Mouse (Mus musculus) CH12.LX (cell line): ENCODE results near the gene Rtn4rl2. TPM values are rescaled to one million over a fixed set of nuclear protein-coding genes. Genes with fewer than 3 reads are reported as not detected.
A peak's percentile ranks its signal among the peaks of the same experiment; 100 is the strongest.

ENCODE experiments used
- DNase-seq: peaks from one replicate; pipeline ENCODE4 v3.0.0-alpha.2; 2013; ENCODE audit errors: extremely low read depth
- H3K27ac ChIP-seq: 2 replicates; pipeline ENCODE4 v1.5.1; 2012; ENCODE audit warnings: low read depth, mild to moderate bottlenecking, control low read depth, moderate library complexity; ENCODE audit not compliant: insufficient read depth
- H3K27me3 ChIP-seq: replicated peaks from 2 replicates; pipeline ENCODE3; 2012; ENCODE audit warnings: inconsistent platforms
- H3K36me3 ChIP-seq, 2 experiments: replicated peaks in 1 of 2; 2 replicates each; pipeline versions ENCODE3 to v1.6.1; 2012; ENCODE audit warnings: inconsistent platforms in 1 of 2, low read length in 1 of 2, mild to moderate bottlenecking in 1 of 2, mixed read lengths in 1 of 2, moderate library complexity in 1 of 2; ENCODE audit not compliant: control insufficient read depth in 1 of 2, insufficient read depth in 1 of 2
- H3K4me1 ChIP-seq, 2 experiments: 2 replicates each; pipeline ENCODE4 v1.6.1; 2012; ENCODE audit warnings: inconsistent platforms in 1 of 2, moderate library complexity in 1 of 2; ENCODE audit not compliant: insufficient read depth in 2 of 2, control insufficient read depth in 1 of 2
- H3K4me2 ChIP-seq: 2 replicates; pipeline ENCODE4 v1.6.1; 2012; ENCODE audit warnings: low read depth, mild to moderate bottlenecking, control low read depth; ENCODE audit not compliant: poor library complexity, insufficient read depth, severe bottlenecking
- H3K4me3 ChIP-seq, 3 experiments: fragments of 150-350 bp in 1 of 3; sonication (generic) in 1 of 3; replicated peaks in 1 of 3; 2 replicates each; pipeline versions ENCODE3 to v1.5.1; 2011 to 2012; ENCODE audit warnings: low read depth in 2 of 3, low read length in 2 of 3, mild to moderate bottlenecking in 2 of 3, moderate library complexity in 2 of 3, control low read depth in 1 of 3, improper control_type of control experiment in 1 of 3, inconsistent platforms in 1 of 3, mixed read lengths in 1 of 3; ENCODE audit not compliant: poor library complexity in 1 of 3
- H3K79me2 ChIP-seq: replicated peaks from 2 replicates; pipeline ENCODE4 v1.6.1; 2012; ENCODE audit warnings: mild to moderate bottlenecking, moderate library complexity; ENCODE audit not compliant: control insufficient read depth, poor library complexity, insufficient read depth, severe bottlenecking; ENCODE audit errors: extremely low read depth
- H3K9ac ChIP-seq: 2 replicates; pipeline ENCODE4 v1.6.1; 2012; ENCODE audit warnings: low read depth, mild to moderate bottlenecking, control low read depth, moderate library complexity; ENCODE audit not compliant: insufficient read depth
- H3K9me3 ChIP-seq: replicated peaks from 2 replicates; pipeline ENCODE3; 2012; ENCODE audit warnings: low read length, inconsistent platforms, mixed read lengths
- CHD2 ChIP-seq: IDR thresholded peaks from 2 replicates; pipeline ENCODE4 v1.6.1; 2011; ENCODE audit warnings: low read length, improper control_type of control experiment
- CTCF ChIP-seq, 2 experiments: IDR thresholded peaks in 1 of 2; conservative IDR thresholded peaks in 1 of 2; 2 replicates each; pipeline ENCODE4 v1.5.1; 2011 to 2012; ENCODE audit warnings: low read depth in 2 of 2, low read length in 2 of 2, improper control_type of control experiment in 1 of 2, inconsistent platforms in 1 of 2, mild to moderate bottlenecking in 1 of 2, moderate library complexity in 1 of 2
- E2F4 ChIP-seq: IDR thresholded peaks from 2 replicates; pipeline ENCODE4 v1.6.1; 2011; ENCODE audit warnings: low read depth, low read length, improper control_type of control experiment; ENCODE audit not compliant: insufficient replicate concordance
- ELF1 ChIP-seq: IDR thresholded peaks from 2 replicates; pipeline ENCODE4 v1.6.1; 2014; ENCODE audit warnings: low read depth, mild to moderate bottlenecking, inconsistent platforms, low read length, improper control_type of control experiment
- EP300 ChIP-seq: IDR thresholded peaks from 2 replicates; pipeline ENCODE4 v1.6.1; 2011; ENCODE audit warnings: low read length, improper control_type of control experiment
- ETS1 ChIP-seq: conservative IDR thresholded peaks from 2 replicates; pipeline ENCODE4 v1.6.1; 2012; ENCODE audit warnings: low read depth, mild to moderate bottlenecking, inconsistent platforms, low read length, improper control_type of control experiment, moderate library complexity
- HCFC1 ChIP-seq: IDR thresholded peaks from 2 replicates; pipeline ENCODE4 v1.6.1; 2012; ENCODE audit warnings: low read depth, mild to moderate bottlenecking, inconsistent platforms, low read length, improper control_type of control experiment
- JUND ChIP-seq: conservative IDR thresholded peaks from 2 replicates; pipeline ENCODE4 v1.6.1; 2011; ENCODE audit warnings: low read depth, low read length, improper control_type of control experiment
- KAT2A ChIP-seq: IDR thresholded peaks from 2 replicates; pipeline ENCODE4 v1.6.1; 2012; ENCODE audit warnings: low read length, improper control_type of control experiment, inconsistent platforms; ENCODE audit not compliant: insufficient replicate concordance
- MAFK ChIP-seq: IDR thresholded peaks from 2 replicates; pipeline ENCODE4 v1.6.1; 2011; ENCODE audit warnings: low read length, improper control_type of control experiment; ENCODE audit not compliant: insufficient replicate concordance
- MAX ChIP-seq: IDR thresholded peaks from 2 replicates; pipeline ENCODE4 v1.6.1; 2011; ENCODE audit warnings: low read length, improper control_type of control experiment
- MEF2A ChIP-seq: IDR thresholded peaks from 2 replicates; pipeline ENCODE4 v1.6.1; 2014; ENCODE audit warnings: low read depth, mild to moderate bottlenecking, inconsistent platforms, low read length, improper control_type of control experiment, borderline replicate concordance
- MYC ChIP-seq: IDR thresholded peaks from 2 replicates; pipeline ENCODE4 v1.6.1; 2011; ENCODE audit warnings: low read depth, mild to moderate bottlenecking, improper control_type of control experiment, low read length
- NRF1 ChIP-seq: IDR thresholded peaks from 2 replicates; pipeline ENCODE4 v1.6.1; 2014; ENCODE audit warnings: low read depth, mild to moderate bottlenecking, inconsistent platforms, low read length, improper control_type of control experiment, moderate library complexity
- PAX5 ChIP-seq: IDR thresholded peaks from 2 replicates; pipeline ENCODE4 v1.6.1; 2012; ENCODE audit warnings: low read length, inconsistent platforms, mixed read lengths
- POLR2AphosphoS2 ChIP-seq: IDR thresholded peaks from 2 replicates; pipeline ENCODE4 v1.6.1; 2011; ENCODE audit warnings: low read depth, low read length, improper control_type of control experiment
- RAD21 ChIP-seq: IDR thresholded peaks from 2 replicates; pipeline ENCODE4 v1.6.1; 2011; ENCODE audit warnings: low read depth, mild to moderate bottlenecking, low read length, improper control_type of control experiment, moderate library complexity
- SIN3A ChIP-seq: IDR thresholded peaks from 2 replicates; pipeline ENCODE4 v1.6.1; 2012; ENCODE audit warnings: low read length, improper control_type of control experiment, inconsistent platforms
- SMC3 ChIP-seq: IDR thresholded peaks from 2 replicates; pipeline ENCODE4 v1.6.1; 2011; ENCODE audit warnings: low read depth, low read length, improper control_type of control experiment
- TBP ChIP-seq: conservative IDR thresholded peaks from 2 replicates; pipeline ENCODE4 v1.6.1; 2011; ENCODE audit warnings: low read depth, low read length, improper control_type of control experiment
- TCF12 ChIP-seq: IDR thresholded peaks from 2 replicates; pipeline ENCODE4 v1.6.1; 2014; ENCODE audit warnings: low read depth, mild to moderate bottlenecking, inconsistent platforms, low read length, improper control_type of control experiment
- UBTF ChIP-seq: IDR thresholded peaks from 2 replicates; pipeline ENCODE4 v1.6.1; 2012; ENCODE audit warnings: low read depth, mild to moderate bottlenecking, inconsistent platforms, low read length, improper control_type of control experiment, moderate library complexity
- USF2 ChIP-seq: conservative IDR thresholded peaks from 2 replicates; pipeline ENCODE4 v1.6.1; 2011; ENCODE audit warnings: low read depth, low read length, improper control_type of control experiment
- ZC3H11A ChIP-seq: IDR thresholded peaks from 2 replicates; pipeline ENCODE4 v1.6.1; 2012; ENCODE audit warnings: low read depth, mild to moderate bottlenecking, inconsistent platforms, low read length, improper control_type of control experiment
- ZMIZ1 ChIP-seq: IDR thresholded peaks from 2 replicates; pipeline ENCODE4 v1.6.1; 2012; ENCODE audit warnings: low read depth, mild to moderate bottlenecking, inconsistent platforms, low read length, improper control_type of control experiment
- dilution Hi-C: fragments of 300-500 bp; cut with MboI; formaldehyde crosslinking; loops from 2 replicates; pipeline ENCODE4 v1.14.3; 2020; ENCODE audit warnings: low sequenced_read_pairs; ENCODE audit not compliant: extremely low pct_unique_long_range_greater_than_20kb, extremely low pct_ligation_motif_present
- in situ Hi-C: fragments of 300-500 bp; cut with MboI; formaldehyde crosslinking; loops from 3 replicates; pipeline ENCODE4 v1.14.3; 2019; ENCODE audit warnings: low sequenced_read_pairs, low pct_ligation_motif_present, low pct_unique_long_range_greater_than_20kb, mixed read lengths
- polyA plus RNA-seq: library from polyadenylated mRNA; unstranded; fragments of >175 nt; gene quantifications from 2 replicates; pipeline ENCODE4 v1.2.1, GENCODE M21; 2012; ENCODE audit warnings: low read depth; ENCODE audit not compliant: insufficient read length
- total RNA-seq, 2 experiments: library from RNA; depleted of rRNA; stranded (reverse); fragments of 300-350 nt in 1 of 2; fragments of >200 nt in 1 of 2; gene quantifications; 2 replicates each; pipeline ENCODE4 v1.2.3; 2012 to 2014

The Rtn4rl2 gene
- total and polyA plus RNA-seq, 3 experiments = not detected

DNA sequence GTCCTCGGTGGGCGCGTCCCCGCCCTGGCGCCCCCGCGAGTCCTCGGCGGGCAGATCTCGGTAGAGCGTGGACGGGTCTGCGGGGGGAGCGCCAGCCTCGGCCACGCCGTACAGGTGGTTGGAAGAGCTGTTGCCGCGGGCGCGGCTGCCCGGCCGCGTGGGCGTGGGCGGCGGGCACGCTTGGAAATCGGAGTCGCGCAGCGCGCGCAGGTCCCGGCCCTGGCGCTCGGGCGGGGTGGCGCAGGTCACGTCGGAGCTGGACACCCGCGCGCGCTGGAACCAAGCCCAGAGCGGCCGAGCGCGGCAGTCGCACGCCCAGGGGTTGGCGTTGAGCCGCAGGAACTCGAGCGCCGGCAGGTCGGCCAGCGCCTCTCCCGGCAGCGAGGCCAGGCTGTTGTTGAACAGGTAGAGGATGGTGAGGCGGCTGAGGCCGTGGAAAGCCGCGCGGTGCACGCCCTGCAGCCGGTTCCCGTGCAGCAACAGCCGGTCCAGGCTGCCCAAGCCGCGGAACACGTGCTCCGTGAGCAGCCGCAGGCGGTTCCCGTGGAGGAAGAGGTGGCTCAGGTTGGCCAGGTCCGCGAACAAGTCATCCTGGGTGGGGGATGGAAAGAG lies 14.3 kb downstream of the Rtn4rl2 start:
- TF ChIP-seq CHD2 (no peak), SMC3 (no peak), TCF12 (no peak), ZC3H11A (no peak), HCFC1 (no peak), MAX (no peak), ETS1 (no peak)
- dilution Hi-C loops (no loop called here), in situ Hi-C loops (no loop called here)
- Histone ChIP-seq H3K9me3 (peaks cover 15% of the 10 kb centered on the region), H3K36me3 (no peaks in the 10 kb centered on the region), H3K4me3 (no peak overlapping the region), H3K4me2 (no peak overlapping the region), H3K79me2 (no peaks in the 10 kb centered on the region), H3K27me3 (peaks cover 7% of the 10 kb centered on the region), H3K9ac (no peak overlapping the region), H3K27ac (no peak overlapping the region), H3K4me1 (peaks cover 0 to 25% of the 10 kb centered on the region in 2 experiments; a peak in 2 of 4 replicates)
- DNase-seq = no peak

DNA sequence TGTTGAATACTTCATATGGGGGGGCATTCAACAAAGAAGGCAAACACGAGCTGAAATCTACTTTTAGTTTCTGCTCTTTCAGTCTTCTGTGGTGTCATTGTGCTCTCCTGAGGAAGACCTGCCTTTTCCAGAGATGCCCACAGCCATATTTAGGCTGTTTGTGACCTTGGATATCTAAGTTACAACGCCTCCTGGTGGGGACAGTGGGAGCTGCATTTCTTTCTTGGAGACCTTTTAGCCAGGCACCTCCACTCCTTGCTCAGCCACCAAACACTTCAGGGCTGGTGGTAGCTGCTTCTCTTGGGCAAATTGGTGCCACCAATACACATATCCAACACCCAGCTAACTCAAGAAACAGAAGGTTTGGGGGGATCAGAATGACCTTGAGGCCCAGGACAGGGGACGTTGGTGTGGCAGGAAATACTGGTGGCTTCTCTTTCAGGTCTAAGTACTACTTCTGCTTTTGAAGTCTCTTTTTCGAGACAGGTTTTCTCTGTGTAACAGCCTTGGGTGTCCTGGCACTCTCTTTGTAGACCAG lies 15.8 kb downstream of the Rtn4rl2 start:
- no peaks in the 10 kb centered on the region for H3K79me2 ChIP-seq
- TF ChIP-seq CTCF (conservative IDR thresholded peaks at IDR 0.05 in 1 of 2, IDR thresholded peaks at IDR 0.05 in 1 of 2; ENCODE audit: low read depth in 2 of 2, low read length in 2 of 2) (peak; percentile 30 to 44), JUND (no peak), TBP (no peak)
- TF ChIP-seq, all 38 proteins: peak for 1
- dilution Hi-C loops (no loop called here), in situ Hi-C loops (no loop called here)
- no peak for DNase-seq
- peaks cover 15% of the 10 kb centered on the region for H3K9me3 ChIP-seq
- no peak overlapping the region for H3K4me3 ChIP-seq
- H3K27me3 ChIP-seq = peaks cover 19% of the 10 kb centered on the region
- H3K27ac ChIP-seq = no peak overlapping the region
- H3K9ac ChIP-seq = no peak overlapping the region
- no peaks in the 10 kb centered on the region for H3K36me3 ChIP-seq
- H3K4me2 ChIP-seq = no peak overlapping the region
- peaks cover 2 to 25% of the 10 kb centered on the region in 2 experiments; a peak in 3 of 4 replicates for H3K4me1 ChIP-seq

DNA sequence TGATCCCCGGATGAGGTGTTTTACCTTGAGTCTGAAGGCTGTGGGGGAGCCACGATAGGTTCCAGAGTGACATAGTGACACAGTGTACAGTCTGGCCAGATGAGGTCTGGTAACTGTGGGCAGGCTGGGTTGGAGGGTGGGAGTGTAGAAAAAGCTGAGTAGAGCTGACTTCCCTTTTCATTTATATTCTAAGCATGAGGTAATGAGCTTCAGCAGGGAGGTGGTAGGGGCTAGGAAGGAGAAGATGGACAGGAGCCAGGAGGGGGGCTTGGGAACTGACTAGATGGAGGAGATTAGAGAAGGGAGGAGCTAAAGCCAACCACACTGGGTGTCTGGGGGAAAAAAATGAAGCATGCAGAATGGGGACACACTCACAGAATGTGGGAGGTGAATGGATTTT lies 17.5 kb downstream of the Rtn4rl2 start:
- dilution Hi-C loops = no loop called here
- H3K4me1 ChIP-seq = peaks cover 2 to 34% of the 10 kb centered on the region in 2 experiments; a peak in 3 of 4 replicates
- H3K79me2 ChIP-seq = no peaks in the 10 kb centered on the region
- in situ Hi-C loops = no loop called here
- TF ChIP-seq POLR2AphosphoS2 = no peak
- no peak for TF ChIP-seq MEF2A
- no peak for TF ChIP-seq CHD2
- TF ChIP-seq CTCF (conservative IDR thresholded peaks at IDR 0.05 in 1 of 2, IDR thresholded peaks at IDR 0.05 in 1 of 2; ENCODE audit: low read depth in 2 of 2, low read length in 2 of 2) = no peak
- no peak for TF ChIP-seq HCFC1
- TF ChIP-seq ZMIZ1 = no peak
- TF ChIP-seq EP300 = no peak
- TF ChIP-seq UBTF = no peak
- no peak for TF ChIP-seq NRF1
- TF ChIP-seq MYC = no peak
- no peak for TF ChIP-seq RAD21
- TF ChIP-seq MAFK = no peak
- TF ChIP-seq E2F4 = no peak
- no peak for TF ChIP-seq MAX
- no peak for TF ChIP-seq ELF1
- no peak for TF ChIP-seq SIN3A
- no peak for TF ChIP-seq KAT2A
- no peak for TF ChIP-seq PAX5
- TF ChIP-seq USF2 = no peak
- H3K27me3 ChIP-seq = peaks cover 17% of the 10 kb centered on the region
- H3K9ac ChIP-seq = no peak overlapping the region
- DNase-seq = no peak
- peaks cover 15% of the 10 kb centered on the region for H3K9me3 ChIP-seq
- no peak overlapping the region for H3K4me3 ChIP-seq
- H3K36me3 ChIP-seq = no peaks in the 10 kb centered on the region
- no peak overlapping the region for H3K4me2 ChIP-seq
- H3K27ac ChIP-seq = no peak overlapping the region
